Mouse (Mus musculus): ENCODE results near the gene 2310061I04Rik.

DNA sequence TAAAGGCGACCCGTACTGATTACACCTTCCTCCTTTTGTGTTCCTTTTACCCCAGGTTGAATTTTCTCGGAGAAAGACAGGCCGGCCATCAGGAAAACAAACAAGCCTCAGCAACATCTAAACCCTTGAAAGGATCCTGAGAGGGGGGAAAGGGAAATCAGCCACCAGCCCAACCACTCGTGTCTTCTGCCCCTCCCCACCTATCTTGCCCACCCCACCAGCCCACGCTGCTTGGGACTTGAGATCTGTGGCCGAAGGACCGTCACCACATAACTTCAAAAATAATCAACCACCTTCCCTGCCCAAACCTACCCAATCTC lies 19.9 kb upstream of the 2310061I04Rik start:
- TF ChIP-seq TAL1 (IDR thresholded peaks at IDR 0.05; ENCODE audit: low read length) (peak; percentile 27; the same call in 1 of the 2 replicates), CTCF (IDR thresholded peaks at IDR 0.05 in 2 of 3, conservative IDR thresholded peaks at IDR 0.05 in 1 of 3; ENCODE audit: control insufficient read depth in 1 of 3, insufficient read depth in 1 of 3, low read depth in 2 of 3, low read length in 3 of 3, poor library complexity in 1 of 3, severe bottlenecking in 1 of 3) (no peak)

Measured in MEL (cell line).